Mouse (Mus musculus): ENCODE data around the gene Stra8. TPM values are rescaled to one million over a fixed set of nuclear protein-coding genes. Genes with fewer than 3 reads are reported as not detected.

Stra8 gene
- total RNA-seq, 1 experiment, result 23.8 TPM

DNA sequence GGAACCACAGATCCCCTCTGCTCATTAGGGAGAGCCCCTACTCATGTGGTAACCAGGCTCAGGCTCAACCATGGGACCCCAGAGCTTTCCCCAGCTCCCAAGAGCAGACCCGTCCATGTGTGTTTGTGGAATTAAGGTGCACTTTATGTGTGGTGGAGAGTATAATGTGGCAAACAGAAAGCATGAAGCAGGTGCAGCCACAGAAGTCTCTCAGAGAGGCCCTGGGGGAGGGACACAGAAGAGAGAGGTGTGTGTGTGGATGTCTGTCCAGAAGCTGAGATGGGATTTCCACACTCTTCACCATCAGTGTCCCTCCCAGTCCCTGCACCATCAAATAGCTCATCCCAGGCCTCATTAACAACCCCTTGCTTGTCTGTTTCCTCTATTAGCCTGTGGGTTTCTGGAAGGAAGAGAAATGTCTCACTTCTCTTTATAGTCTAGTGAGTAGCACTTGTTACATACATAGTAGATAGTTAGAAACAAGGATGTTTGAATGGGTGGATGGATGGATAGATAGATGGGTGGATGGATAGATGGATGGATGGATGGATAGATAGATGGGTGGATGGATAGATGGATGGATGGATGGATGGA, 26.6 kb downstream of the Stra8 start:
- DNase-seq (ENCODE audit: low read depth, low spot score), result no peak
- Histone ChIP-seq H3K4me3 (ENCODE audit: insufficient read depth in 1 of 2, low read depth in 1 of 2, low read length in 2 of 2, poor library complexity in 1 of 2, severe bottlenecking in 1 of 2) (no peak overlapping the region), H3K9ac (ENCODE audit: insufficient read depth, low read depth, low read length, poor library complexity, severe bottlenecking) (no peak overlapping the region), H3K27ac (ENCODE audit: insufficient read depth, low read depth, low read length, poor library complexity, severe bottlenecking) (no peak overlapping the region), H3K36me3 (ENCODE audit: control insufficient read depth, insufficient read depth, low read length, poor library complexity, severe bottlenecking) (no peaks in the 10 kb centered on the region), H3K9me3 (ENCODE audit: control insufficient read depth, insufficient read depth, low read depth, low read length) (no peaks in the 10 kb centered on the region), H3K4me1 (ENCODE audit: control insufficient read depth in 2 of 2, insufficient read depth in 2 of 2, low read length in 2 of 2, poor library complexity in 1 of 2) (peaks cover 2 to 11% of the 10 kb centered on the region in 2 experiments; a peak in 2 of 4 replicates)
- TF ChIP-seq ZNF384 (IDR thresholded peaks at IDR 0.05; ENCODE audit: low read depth, low read length), result no peak
- no peak for TF ChIP-seq CHD2 (IDR thresholded peaks at IDR 0.05; ENCODE audit: low read depth, low read length)
- TF ChIP-seq ZC3H11A (IDR thresholded peaks at IDR 0.05; ENCODE audit: borderline replicate concordance, low read depth, low read length), result no peak
- no peak for TF ChIP-seq MAFK (IDR thresholded peaks at IDR 0.05; ENCODE audit: insufficient read depth, low read depth, low read length)
- no peak for TF ChIP-seq HCFC1 (IDR thresholded peaks at IDR 0.05; ENCODE audit: borderline replicate concordance, insufficient read depth, low read length)
- in situ Hi-C loops (cut with MboI; ENCODE audit: low sequenced_read_pairs in 2 of 2, unreplicated experiment in 2 of 2), result no loop called here

DNA sequence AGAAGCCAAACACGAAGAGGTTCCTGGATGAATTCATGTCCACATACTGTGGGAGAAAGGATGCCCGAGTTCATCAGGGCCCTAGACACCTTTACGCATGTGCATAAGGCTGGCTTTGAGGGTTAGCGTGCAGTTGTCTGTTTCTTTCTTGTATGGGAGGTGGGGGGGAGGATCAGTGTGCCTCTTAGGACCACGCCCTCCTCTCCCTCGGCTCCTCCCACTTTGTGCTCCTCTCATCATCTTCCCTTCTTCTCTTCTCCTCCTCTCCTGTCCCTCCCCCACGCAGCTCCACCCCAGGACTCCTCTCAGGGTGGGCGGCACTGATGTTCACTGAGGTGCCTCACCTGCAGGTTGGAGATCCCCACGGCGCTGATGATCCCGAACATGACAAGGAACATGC, 28.5 kb downstream of the Stra8 start:
- no peaks in the 10 kb centered on the region for H3K36me3 ChIP-seq (ENCODE audit: control insufficient read depth, insufficient read depth, low read length, poor library complexity, severe bottlenecking)
- TF ChIP-seq ZNF384 (IDR thresholded peaks at IDR 0.05; ENCODE audit: low read depth, low read length), result no peak
- no peak for TF ChIP-seq ZC3H11A (IDR thresholded peaks at IDR 0.05; ENCODE audit: borderline replicate concordance, low read depth, low read length)
- TF ChIP-seq MAFK (IDR thresholded peaks at IDR 0.05; ENCODE audit: insufficient read depth, low read depth, low read length), result no peak
- TF ChIP-seq CHD2 (IDR thresholded peaks at IDR 0.05; ENCODE audit: low read depth, low read length), result no peak
- TF ChIP-seq HCFC1 (IDR thresholded peaks at IDR 0.05; ENCODE audit: borderline replicate concordance, insufficient read depth, low read length), result no peak
- in situ Hi-C loops (cut with MboI; ENCODE audit: low sequenced_read_pairs in 2 of 2, unreplicated experiment in 2 of 2), result no loop called here
- H3K4me3 ChIP-seq (ENCODE audit: insufficient read depth in 1 of 2, low read depth in 1 of 2, low read length in 2 of 2, poor library complexity in 1 of 2, severe bottlenecking in 1 of 2), result peak overlapping the region; percentile 43 to 65
- H3K27ac ChIP-seq (ENCODE audit: insufficient read depth, low read depth, low read length, poor library complexity, severe bottlenecking), result no peak overlapping the region
- H3K9ac ChIP-seq (ENCODE audit: insufficient read depth, low read depth, low read length, poor library complexity, severe bottlenecking), result 0 out of 2 replicates have a peak overlapping the region, but pooled peaks have one; percentile 15
- peaks cover 2 to 8% of the 10 kb centered on the region in 2 experiments; a peak in 2 of 4 replicates for H3K4me1 ChIP-seq (ENCODE audit: control insufficient read depth in 2 of 2, insufficient read depth in 2 of 2, low read length in 2 of 2, poor library complexity in 1 of 2)
- no peak for DNase-seq (ENCODE audit: low read depth, low spot score)
- H3K9me3 ChIP-seq (ENCODE audit: control insufficient read depth, insufficient read depth, low read depth, low read length), result no peaks in the 10 kb centered on the region

- Histone ChIP-seq H3K4me3 (ENCODE audit: insufficient read depth in 1 of 2, low read depth in 1 of 2, low read length in 2 of 2, poor library complexity in 1 of 2, severe bottlenecking in 1 of 2) (no peak overlapping the region), H3K27ac (ENCODE audit: insufficient read depth, low read depth, low read length, poor library complexity, severe bottlenecking) (no peak overlapping the region), H3K4me1 (ENCODE audit: control insufficient read depth in 2 of 2, insufficient read depth in 2 of 2, low read length in 2 of 2, poor library complexity in 1 of 2) (peaks cover 0 to 4% of the 10 kb centered on the region in 2 experiments; a peak in 1 of 4 replicates), H3K9ac (ENCODE audit: insufficient read depth, low read depth, low read length, poor library complexity, severe bottlenecking) (no peak overlapping the region), H3K36me3 (ENCODE audit: control insufficient read depth, insufficient read depth, low read length, poor library complexity, severe bottlenecking) (no peaks in the 10 kb centered on the region), H3K9me3 (ENCODE audit: control insufficient read depth, insufficient read depth, low read depth, low read length) (no peaks in the 10 kb centered on the region)
- in situ Hi-C loops (cut with MboI; ENCODE audit: low sequenced_read_pairs in 2 of 2, unreplicated experiment in 2 of 2), result no loop called here
- TF ChIP-seq HCFC1 (IDR thresholded peaks at IDR 0.05; ENCODE audit: borderline replicate concordance, insufficient read depth, low read length) (no peak), ZNF384 (IDR thresholded peaks at IDR 0.05; ENCODE audit: low read depth, low read length) (no peak), ZC3H11A (IDR thresholded peaks at IDR 0.05; ENCODE audit: borderline replicate concordance, low read depth, low read length) (no peak), MAFK (IDR thresholded peaks at IDR 0.05; ENCODE audit: insufficient read depth, low read depth, low read length) (no peak)
- no peak for DNase-seq (ENCODE audit: low read depth, low spot score)
Observed at GRCm38 (mm10) chr6:34951518-34951917, 31.6 kb downstream of the Stra8 start.

- in situ Hi-C loops (cut with MboI; ENCODE audit: low sequenced_read_pairs in 2 of 2, unreplicated experiment in 2 of 2), result no loop called here
- TF ChIP-seq ZNF384 (IDR thresholded peaks at IDR 0.05; ENCODE audit: low read depth, low read length) (no peak), CHD2 (IDR thresholded peaks at IDR 0.05; ENCODE audit: low read depth, low read length) (no peak), ZC3H11A (IDR thresholded peaks at IDR 0.05; ENCODE audit: borderline replicate concordance, low read depth, low read length) (no peak), HCFC1 (IDR thresholded peaks at IDR 0.05; ENCODE audit: borderline replicate concordance, insufficient read depth, low read length) (no peak), MAFK (IDR thresholded peaks at IDR 0.05; ENCODE audit: insufficient read depth, low read depth, low read length) (no peak)
- Histone ChIP-seq H3K27ac (ENCODE audit: insufficient read depth, low read depth, low read length, poor library complexity, severe bottlenecking) (no peak overlapping the region), H3K36me3 (ENCODE audit: control insufficient read depth, insufficient read depth, low read length, poor library complexity, severe bottlenecking) (no peaks in the 10 kb centered on the region), H3K4me1 (ENCODE audit: control insufficient read depth in 2 of 2, insufficient read depth in 2 of 2, low read length in 2 of 2, poor library complexity in 1 of 2) (peaks cover 0 to 4% of the 10 kb centered on the region in 2 experiments; a peak in 1 of 4 replicates), H3K9ac (ENCODE audit: insufficient read depth, low read depth, low read length, poor library complexity, severe bottlenecking) (no peak overlapping the region), H3K9me3 (ENCODE audit: control insufficient read depth, insufficient read depth, low read depth, low read length) (no peaks in the 10 kb centered on the region), H3K4me3 (ENCODE audit: insufficient read depth in 1 of 2, low read depth in 1 of 2, low read length in 2 of 2, poor library complexity in 1 of 2, severe bottlenecking in 1 of 2) (no peak overlapping the region)
- DNase-seq (ENCODE audit: low read depth, low spot score), result no peak
Observed at GRCm38 (mm10) chr6:34951956-34952667, 32.1 kb downstream of the Stra8 start.

All from ES-E14 (cell line).